Mouse (Mus musculus) olfactory bulb, adult 2 months (tissue): Measurements from ENCODE around the gene Sh3kbp1.

Experiments
- CTCF ChIP-seq: fragments of 200-500 bp; IDR thresholded peaks from 2 replicates; pipeline ENCODE4 v1.5.1; 2012; ENCODE audit warnings: low read depth, mild to moderate bottlenecking, low read length, moderate library complexity; ENCODE audit not compliant: insufficient read depth
- POLR2A ChIP-seq: fragments of 200-500 bp; IDR thresholded peaks from 2 replicates; pipeline ENCODE4 v1.6.1; 2012; ENCODE audit warnings: mild to moderate bottlenecking, low read depth, low read length, moderate library complexity; ENCODE audit not compliant: insufficient read depth

GRCm38 (mm10) chrX:159995808-159996207, 368.7 kb downstream of the Sh3kbp1 start:
- no peak for TF ChIP-seq POLR2A
- TF ChIP-seq CTCF, result no peak
